Mouse (Mus musculus) cerebellum, adult 9-10 months (tissue): Measurements from ENCODE around the gene Mafk.
A peak's percentile ranks its signal among the peaks of the same experiment; 100 is the strongest.

Experiments used
- DNase-seq: peaks from one replicate; pipeline ENCODE4 v3.0.0; 2022

Mafk gene

GRCm38 (mm10) chr5:139797473-139798167 is 6.3 kb downstream of the Mafk start:
- peak; percentile 58 for DNase-seq

DNA sequence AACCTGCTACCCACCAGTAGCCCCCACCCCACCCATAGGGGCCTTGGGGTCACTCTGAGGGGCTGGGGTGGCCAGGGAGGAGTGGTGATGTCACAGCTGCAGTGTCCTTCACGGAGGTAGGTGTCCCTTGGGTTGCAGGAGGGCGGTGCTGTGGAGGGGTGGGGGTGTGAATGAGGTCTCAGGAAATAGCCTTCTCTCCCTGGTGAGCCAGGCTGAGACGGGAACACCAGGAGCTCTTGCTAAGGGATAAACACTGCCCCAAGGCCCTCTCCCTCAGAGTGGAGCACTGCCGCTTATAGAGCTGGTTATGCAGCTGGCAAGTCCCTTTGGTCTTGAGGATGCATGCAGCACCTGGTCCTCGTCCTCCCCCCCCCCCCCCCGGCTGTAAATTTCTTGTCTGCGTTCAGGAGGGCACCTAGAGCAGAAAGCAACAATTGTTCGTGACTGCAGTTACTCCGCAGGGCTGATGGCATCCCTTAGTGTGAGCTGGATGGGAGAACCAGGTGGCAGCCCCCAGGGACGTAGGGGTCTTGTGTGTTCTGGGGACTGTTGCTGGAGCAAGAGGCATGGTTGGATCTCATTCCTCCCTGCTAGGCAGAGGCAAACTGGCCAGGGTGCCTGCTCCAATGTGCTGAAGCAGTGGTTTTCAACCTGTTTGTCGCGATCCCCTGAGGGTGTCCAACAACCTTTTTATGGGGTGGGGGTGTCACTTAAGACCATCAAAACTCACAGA is 7.0 kb downstream of the Mafk start:
- DNase-seq = no peak

GRCm38 (mm10) chr5:139799041-139799440 is 7.7 kb downstream of the Mafk start:
- no peak for DNase-seq

DNA sequence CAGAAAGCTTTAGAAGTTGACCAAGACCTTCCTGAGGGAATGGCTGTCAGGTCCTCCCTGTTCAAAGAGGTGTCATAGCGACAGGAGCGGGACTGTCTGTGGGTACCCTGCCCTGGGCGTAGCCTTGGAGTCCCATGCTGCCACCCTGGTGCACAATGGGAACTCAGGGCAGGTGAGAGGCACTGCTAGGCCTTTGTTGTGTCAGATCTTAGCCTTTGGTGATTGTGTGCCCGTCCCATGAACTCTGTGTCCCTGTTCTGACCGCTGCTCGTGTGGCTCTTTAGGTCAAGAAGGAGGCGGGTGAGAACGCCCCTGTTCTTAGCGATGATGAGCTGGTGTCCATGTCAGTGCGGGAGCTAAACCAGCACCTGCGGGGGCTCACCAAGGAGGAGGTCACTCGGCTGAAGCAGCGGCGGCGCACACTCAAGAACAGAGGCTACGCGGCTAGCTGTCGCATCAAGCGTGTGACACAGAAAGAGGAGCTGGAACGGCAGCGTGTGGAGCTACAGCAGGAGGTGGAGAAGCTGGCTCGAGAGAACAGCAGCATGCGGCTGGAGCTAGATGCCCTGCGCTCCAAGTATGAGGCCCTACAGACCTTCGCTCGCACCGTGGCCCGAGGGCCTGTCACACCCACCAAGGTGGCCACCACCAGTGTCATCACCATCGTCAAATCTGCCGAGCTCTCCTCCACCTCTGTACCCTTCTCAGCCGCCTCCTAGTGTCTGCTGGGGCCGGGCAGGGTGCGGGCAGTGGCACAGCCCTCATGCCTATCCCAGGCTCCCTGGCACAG is 8.7 kb downstream of the Mafk start:
- DNase-seq = no peak

DNA sequence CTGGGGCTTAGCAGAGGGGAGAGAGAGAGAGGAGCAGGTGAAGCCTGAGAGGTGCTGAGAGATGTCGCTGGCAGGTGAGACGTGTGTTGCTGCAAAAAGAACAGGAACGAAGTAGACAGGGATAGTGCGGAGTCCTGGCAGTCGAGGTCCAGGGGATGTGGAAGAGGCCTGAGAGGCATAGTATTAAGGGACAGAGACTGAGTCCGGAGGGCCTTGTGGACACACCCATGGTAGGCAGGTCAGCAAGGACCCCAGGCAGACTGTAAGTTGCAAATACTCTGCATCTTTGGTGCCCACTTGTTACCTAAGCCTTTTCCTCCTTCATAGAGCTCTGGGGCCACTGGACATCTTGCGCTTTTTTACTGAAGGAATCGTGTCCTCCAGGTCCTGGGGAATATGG is 9.9 kb downstream of the Mafk start:
- DNase-seq = no peak

DNA sequence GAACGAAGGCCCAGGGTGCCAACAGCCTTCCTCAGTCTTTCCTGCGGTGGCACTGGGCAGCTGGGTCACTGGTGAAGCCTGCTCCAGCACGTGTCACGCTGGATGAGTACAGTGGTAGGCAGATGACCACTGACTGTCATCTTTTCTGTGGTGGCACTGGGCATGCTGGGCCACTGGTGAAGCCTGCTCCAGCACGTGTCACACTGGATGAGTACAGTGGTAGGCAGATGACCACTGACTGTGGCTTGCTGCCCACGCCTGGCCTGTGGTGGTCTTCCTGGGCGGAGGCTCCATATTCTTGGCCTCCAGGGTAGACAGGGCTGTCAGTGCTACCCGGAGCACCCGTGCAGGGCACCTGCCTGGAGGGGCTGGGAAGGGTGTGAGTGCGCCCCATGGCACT is 10.6 kb downstream of the Mafk start:
- DNase-seq = no peak

DNA sequence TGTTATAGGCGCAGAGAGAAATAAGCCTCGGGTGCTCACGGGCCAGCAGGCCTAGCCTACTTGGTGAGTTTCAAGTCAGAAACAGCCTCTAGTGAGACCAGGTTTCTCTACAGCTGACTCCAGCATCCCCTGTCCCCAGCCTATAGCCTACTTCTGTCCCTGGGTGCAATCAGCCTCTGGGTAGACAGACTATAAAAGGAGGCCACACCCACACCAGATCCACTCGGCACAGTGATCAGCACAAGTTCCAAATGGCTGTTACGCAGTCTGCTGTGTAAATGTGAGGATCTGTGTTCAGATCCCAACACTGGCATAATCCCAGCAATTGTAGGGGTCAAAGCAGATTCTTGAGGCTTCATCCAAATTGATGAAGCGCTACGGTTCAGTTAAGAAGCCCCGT is 11.9 kb downstream of the Mafk start:
- DNase-seq = no peak

DNA sequence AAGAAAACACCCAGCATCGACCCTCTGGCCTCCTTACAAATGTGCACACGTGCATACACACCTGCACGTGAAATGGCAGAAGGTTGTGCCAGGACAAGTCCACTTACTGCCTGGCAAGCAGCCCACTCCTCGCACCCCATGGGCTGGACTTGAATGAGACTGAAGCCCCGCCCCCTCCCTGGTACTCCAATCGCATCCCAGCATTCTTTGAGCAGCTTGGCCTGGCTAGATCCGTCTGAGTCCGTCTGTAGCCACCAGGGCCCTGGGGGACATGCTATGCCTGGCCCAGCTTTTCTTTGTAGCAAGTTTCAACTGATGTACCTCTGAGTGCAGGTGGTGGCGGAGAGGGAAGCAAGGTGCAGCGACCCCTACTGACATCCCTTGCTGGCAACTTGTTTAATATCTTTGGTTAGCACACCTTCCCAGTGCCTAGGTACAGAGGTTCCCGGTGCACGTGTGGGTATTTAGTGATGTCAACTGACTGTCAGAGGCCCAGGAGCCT is 12.3 kb downstream of the Mafk start:
- no peak for DNase-seq

GRCm38 (mm10) chr5:139804107-139804551 is 12.8 kb downstream of the Mafk start:
- DNase-seq = no peak

GRCm38 (mm10) chr5:139804573-139805111 is 13.3 kb downstream of the Mafk start:
- DNase-seq = no peak

DNA sequence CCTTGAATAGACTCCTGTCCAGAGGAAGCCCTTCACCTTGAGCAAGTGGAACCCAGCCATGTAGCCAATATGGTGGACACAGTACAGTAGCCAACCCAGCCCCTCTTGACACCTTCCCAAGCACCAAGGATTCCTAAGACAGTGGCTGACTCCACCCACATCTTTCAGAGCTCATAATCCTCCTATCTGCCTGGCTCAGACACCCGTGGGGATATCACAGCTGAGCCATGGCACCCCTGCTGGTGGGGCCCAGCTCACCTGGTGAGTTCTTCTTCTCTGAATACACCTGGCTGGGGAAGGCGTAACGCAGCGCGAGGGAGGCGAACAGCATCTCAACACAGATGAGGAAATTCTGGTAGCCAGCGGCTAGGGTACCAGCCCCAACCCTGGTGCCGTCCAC is 14.6 kb downstream of the Mafk start:
- DNase-seq = no peak

DNA sequence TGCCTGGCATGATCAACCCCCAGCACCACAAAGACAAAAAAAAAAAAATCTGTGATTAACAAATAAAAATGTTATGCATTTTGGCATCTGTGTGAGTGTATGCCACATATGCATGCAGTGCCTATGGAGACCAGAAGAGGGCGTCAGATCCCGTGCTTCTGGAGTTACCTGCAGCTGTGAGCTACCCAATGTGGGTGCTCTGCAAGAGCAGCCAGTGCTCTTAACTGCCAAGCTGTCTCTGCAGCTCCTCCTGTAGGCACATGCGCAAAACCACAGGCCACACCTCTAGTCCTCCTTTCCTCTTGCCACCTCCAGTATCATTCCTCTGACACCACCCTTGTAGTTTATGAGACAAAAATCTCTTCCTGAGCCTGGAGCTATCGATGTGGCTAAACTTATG is 18.1 kb downstream of the Mafk start:
- no peak for DNase-seq

- DNase-seq = no peak
Observed at GRCm38 (mm10) chr5:139811677-139812397, 20.5 kb downstream of the Mafk start.

DNA sequence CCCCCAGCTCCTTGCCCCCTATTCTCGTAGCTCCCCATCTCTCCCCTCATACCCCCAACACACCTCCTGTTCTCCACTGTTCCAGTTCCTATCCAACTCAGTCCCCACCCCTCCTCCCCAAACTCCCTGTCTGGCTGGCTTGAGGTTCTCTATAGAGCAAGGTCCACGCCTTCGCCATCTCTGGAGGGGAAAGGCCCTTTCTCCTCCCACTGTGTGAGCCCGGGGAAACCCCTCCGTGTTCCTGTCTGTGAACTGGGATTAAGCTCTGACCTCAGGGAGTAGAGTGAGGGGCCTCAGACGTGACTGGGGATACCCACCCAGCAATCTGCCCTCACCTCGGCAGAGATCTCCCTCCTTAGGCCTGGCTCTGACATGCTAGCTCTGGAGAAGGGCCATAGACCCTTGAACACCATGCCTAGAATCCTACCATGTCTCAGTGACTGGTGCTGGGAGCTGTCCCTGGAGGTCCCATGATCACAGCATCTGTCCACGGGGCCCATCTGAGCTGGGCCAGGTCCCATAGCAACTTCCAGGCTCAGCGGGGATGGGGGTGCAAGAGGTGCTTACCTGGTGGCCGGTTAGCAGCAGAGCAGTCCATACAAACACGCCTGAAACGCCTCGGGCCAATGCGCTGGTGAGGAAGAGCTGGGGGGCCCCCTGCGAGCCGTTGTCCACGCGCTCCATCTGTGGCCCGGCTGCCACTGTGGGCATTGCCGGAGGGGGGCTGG is 21.2 kb downstream of the Mafk start:
- DNase-seq = no peak

DNA sequence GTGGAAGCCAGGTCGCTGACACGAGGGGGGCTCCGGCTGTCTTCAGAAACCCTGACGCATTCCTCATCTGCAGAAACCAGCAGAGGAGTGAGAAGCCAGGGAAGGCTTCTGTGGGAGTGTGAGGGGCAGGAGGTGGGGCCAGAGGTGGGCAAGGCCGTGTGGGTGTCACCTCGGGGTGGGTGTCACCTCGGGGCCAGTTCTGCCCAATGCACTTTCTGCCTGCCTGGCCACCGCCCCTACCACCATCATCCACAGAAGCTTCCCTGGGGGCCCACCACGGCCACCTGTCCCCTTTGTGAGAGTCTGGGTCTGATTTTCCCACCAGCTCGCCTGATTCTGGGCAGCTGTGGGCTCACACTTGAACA is 21.8 kb downstream of the Mafk start:
- no peak for DNase-seq

DNA sequence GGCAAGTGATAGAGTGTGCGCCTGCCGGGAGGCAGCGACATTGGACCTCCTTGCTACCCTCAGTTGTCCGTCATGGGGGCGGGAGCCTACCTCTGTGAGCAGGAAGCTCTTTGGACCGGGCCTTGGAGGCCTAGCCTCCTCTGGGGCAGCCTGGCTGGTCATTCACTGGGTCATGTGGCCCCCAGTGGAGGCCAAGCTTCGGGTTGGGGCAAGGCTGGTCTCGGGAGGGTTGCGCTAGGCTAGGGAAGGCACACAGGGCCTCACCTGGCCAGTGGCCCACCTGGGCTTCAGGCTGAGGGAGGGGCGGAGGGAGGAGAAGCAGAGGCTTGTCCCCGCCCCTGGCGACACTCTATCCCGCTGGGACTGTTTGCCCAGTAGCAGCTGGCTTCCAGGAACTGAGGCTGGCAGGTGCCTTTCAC is 22.7 kb downstream of the Mafk start:
- DNase-seq = no peak

- DNase-seq = no peak
Observed at GRCm38 (mm10) chr5:139815964-139816363, 24.7 kb downstream of the Mafk start.

- no peak for DNase-seq
Observed at GRCm38 (mm10) chr5:139816445-139816844, 25.1 kb downstream of the Mafk start.

GRCm38 (mm10) chr5:139817292-139817691 is 26.0 kb downstream of the Mafk start:
- DNase-seq = no peak

- no peak for DNase-seq
Observed at GRCm38 (mm10) chr5:139818056-139818455, 26.7 kb downstream of the Mafk start.

GRCm38 (mm10) chr5:139818801-139819200 is 27.5 kb downstream of the Mafk start:
- no peak for DNase-seq
